Mouse (Mus musculus) C2C12 (cell line): ENCODE measurements around the gene Hlcs.

ENCODE experiments used
- CTCF ChIP-seq: IDR thresholded peaks from one replicate; pipeline ENCODE4 v1.5.1; 2011; ENCODE audit not compliant: control insufficient read depth, insufficient read depth, insufficient read length
- FOSL1 ChIP-seq: IDR thresholded peaks from one replicate; pipeline ENCODE4 v1.8.0; 2011; ENCODE audit warnings: mild to moderate bottlenecking, low read length; ENCODE audit not compliant: poor library complexity, insufficient read depth, severe bottlenecking
- MAX ChIP-seq: IDR thresholded peaks from one replicate; pipeline ENCODE4 v1.6.1; 2011; ENCODE audit warnings: mild to moderate bottlenecking, control low read depth
- MYOD1 ChIP-seq: IDR thresholded peaks from one replicate; pipeline ENCODE4 v1.6.1; 2011; ENCODE audit warnings: low read depth; ENCODE audit not compliant: control insufficient read depth, insufficient read length
- MYOG ChIP-seq: IDR thresholded peaks from one replicate; pipeline ENCODE4 v1.6.1; 2011; ENCODE audit not compliant: control insufficient read depth, insufficient read length; ENCODE audit errors: extremely low read depth
- USF1 ChIP-seq: IDR thresholded peaks from one replicate; pipeline ENCODE4 v1.6.1; 2011; ENCODE audit warnings: low read depth, mild to moderate bottlenecking, control low read depth, moderate library complexity

DNA sequence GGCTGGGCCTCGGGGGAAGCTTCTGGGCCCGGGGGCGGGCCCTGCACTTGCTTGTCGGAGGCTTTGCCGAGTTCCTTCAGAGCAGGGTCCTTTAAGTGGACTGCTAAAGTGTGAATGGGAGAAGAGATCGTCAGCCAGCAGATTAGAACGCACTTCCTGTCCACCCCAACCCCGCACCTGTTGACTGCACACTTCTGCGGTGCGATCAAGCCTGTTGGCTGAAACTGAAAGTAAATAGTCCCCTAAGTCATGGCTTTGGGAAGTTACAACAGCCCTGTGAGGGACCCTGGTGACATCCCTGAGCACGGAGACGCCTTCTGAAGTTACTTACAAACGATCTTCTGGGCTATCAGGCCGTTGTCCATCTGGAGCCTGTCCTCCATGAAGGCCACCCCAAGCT lies 45.2 kb downstream of the Hlcs start:
- TF ChIP-seq CTCF, result no peak
- TF ChIP-seq MYOD1, result no peak
- TF ChIP-seq USF1, result no peak
- no peak for TF ChIP-seq MYOG
- no peak for TF ChIP-seq FOSL1
- no peak for TF ChIP-seq MAX
